In the genomic region with DNA sequence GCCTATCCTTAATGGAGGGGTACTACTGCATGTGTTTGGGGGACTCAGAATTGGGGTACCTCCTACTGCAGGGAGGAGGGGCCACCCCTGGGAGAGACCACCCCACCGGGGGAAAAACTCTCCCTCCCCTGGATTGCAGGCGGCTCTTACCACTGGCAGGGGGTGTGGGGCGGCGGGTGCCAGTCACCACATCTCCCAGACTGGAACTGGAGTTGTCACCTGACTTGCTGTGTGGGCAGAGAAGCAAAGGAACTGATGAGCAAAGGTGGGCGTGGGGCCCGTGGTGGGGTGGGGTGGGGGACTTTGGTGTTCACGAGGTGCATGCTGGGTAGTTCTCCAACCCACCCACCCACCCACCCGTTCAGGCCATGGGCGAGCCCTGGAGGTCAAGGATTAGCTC, we compare ENCODE assay signal across 17 mouse cellular contexts. TPM values are rescaled to one million over a fixed set of nuclear protein-coding genes. Genes with fewer than 3 reads are reported as not detected.
"Had no signal": no experiment of that assay in that cellular context is flagged by ENCODE, and none has a peak within 500 bp of the region (broad histone marks: within the 10 kb centered on the region; RNA-seq: fewer than 3 reads in every experiment).

No protein-coding gene starts in this region.

- H3K4me1 ChIP-seq: limb, embryonic 13.5 days; midbrain, embryonic 15.5 days; neural tube, embryonic 13.5 days had no signal

- DNase-seq: kidney, adult 11 months; kidney, adult 9 months; kidney, postnatal 36 days; lung, adult 18-20 months; lung, postnatal 10 days; lung, postnatal 4 days; retina, postnatal 1 day; right cerebral cortex, postnatal 14 days; thymus, postnatal 4 days had no signal

- H3K27me3 ChIP-seq: limb, embryonic 13.5 days; midbrain, embryonic 15.5 days; neural tube, embryonic 13.5 days had no signal

- ATAC-seq: midbrain, embryonic 15.5 days had no signal

- H3K27ac ChIP-seq: kidney, postnatal 0 days; limb, embryonic 13.5 days; liver, embryonic 14.5 days; midbrain, embryonic 15.5 days; neural tube, embryonic 13.5 days had no signal

- H3K9me3 ChIP-seq: limb, embryonic 13.5 days; megakaryocyte, embryonic 14.5 days; midbrain, embryonic 15.5 days; neural tube, embryonic 13.5 days had no signal

- H3K4me3 ChIP-seq: limb, embryonic 13.5 days; megakaryocyte, embryonic 14.5 days; midbrain, embryonic 15.5 days; neural tube, embryonic 13.5 days had no signal

RNA-seq across cellular contexts. Expression of a gene that starts 25.5 kb away (rescaled TPM):
- polyA plus RNA-seq: midbrain, embryonic 11.5 days had no signal

RNA-seq across cellular contexts. Expression of a gene that starts 41.5 kb away (rescaled TPM):
- total RNA-seq: liver, adult 2 months had no signal
- polyA plus RNA-seq: liver, adult 2 months; liver, embryonic 14.5 days had no signal
